Mouse (Mus musculus): ENCODE measurements around the gene Zbtb24.
A peak's percentile ranks its signal among the peaks of the same experiment; 100 is the strongest.

The Zbtb24 gene

GRCm38 (mm10) chr10:41470693-41471092 lies 20.5 kb downstream of the Zbtb24 start:
- no peak for DNase-seq

GRCm38 (mm10) chr10:41472534-41472933 lies 22.4 kb downstream of the Zbtb24 start:
- DNase-seq = no peak

- no peak for DNase-seq
Observed at GRCm38 (mm10) chr10:41472962-41473481, 22.8 kb downstream of the Zbtb24 start.

GRCm38 (mm10) chr10:41473782-41474468 lies 23.7 kb downstream of the Zbtb24 start:
- DNase-seq = no peak

- no peak for DNase-seq
Observed at GRCm38 (mm10) chr10:41474981-41475391, 24.8 kb downstream of the Zbtb24 start.

- DNase-seq = no peak
Observed at GRCm38 (mm10) chr10:41476171-41477017, 26.2 kb downstream of the Zbtb24 start, which contains the start of gene Mical1. Mical1 (plus strand) TSS chr10:41476314.

GRCm38 (mm10) chr10:41477018-41477277 lies 26.8 kb downstream of the Zbtb24 start:
- DNase-seq = no peak

- DNase-seq = no peak
Observed at GRCm38 (mm10) chr10:41477278-41478181, 27.3 kb downstream of the Zbtb24 start.

- DNase-seq = no peak
Observed at GRCm38 (mm10) chr10:41479961-41480360, 29.8 kb downstream of the Zbtb24 start.

GRCm38 (mm10) chr10:41480938-41481880 lies 31.0 kb downstream of the Zbtb24 start:
- DNase-seq = no peak

- no peak for DNase-seq
Observed at GRCm38 (mm10) chr10:41482446-41482845, 32.3 kb downstream of the Zbtb24 start.

GRCm38 (mm10) chr10:41485778-41486177 lies 35.6 kb downstream of the Zbtb24 start:
- no peak for DNase-seq

- DNase-seq = no peak
Observed at GRCm38 (mm10) chr10:41486506-41487170, 36.5 kb downstream of the Zbtb24 start.

GRCm38 (mm10) chr10:41488877-41489276 lies 38.7 kb downstream of the Zbtb24 start:
- no peak for DNase-seq

- DNase-seq = no peak
Observed at GRCm38 (mm10) chr10:41489294-41489693, 39.1 kb downstream of the Zbtb24 start.

- DNase-seq = peak; percentile 91
Observed at GRCm38 (mm10) chr10:41489708-41490517, 39.7 kb downstream of the Zbtb24 start, which contains the start of the genes Smpd2 and Ppil6. Smpd2 (minus strand) TSS chr10:41490369. Ppil6 (plus strand) TSS chr10:41490439.

- no peak for DNase-seq
Observed at GRCm38 (mm10) chr10:41490518-41490873, 40.3 kb downstream of the Zbtb24 start.

- no peak for DNase-seq
Observed at GRCm38 (mm10) chr10:41491111-41491510, 40.9 kb downstream of the Zbtb24 start.

GRCm38 (mm10) chr10:41500941-41501340 lies 50.8 kb downstream of the Zbtb24 start:
- DNase-seq = no peak

GRCm38 (mm10) chr10:41504996-41505395 lies 54.8 kb downstream of the Zbtb24 start:
- no peak for DNase-seq

Measured in cerebellum, adult 11 months (tissue).